Mouse (Mus musculus) hindbrain, embryonic 10.5 days (tissue): ENCODE measurements around the gene 2810004N23Rik. TPM values are rescaled to one million over a fixed set of nuclear protein-coding genes. Genes with fewer than 3 reads are reported as not detected.

Source experiments
- DNase-seq: peaks from one replicate; pipeline ENCODE4 v3.0.0-alpha.2; 2017; ENCODE audit warnings: low spot score
- H3K27ac ChIP-seq: fragments of 300-500 bp; sonication (generic); 2 replicates; pipeline ENCODE4 v1.5.1; 2016; ENCODE audit warnings: mild to moderate bottlenecking, moderate library complexity
- H3K27me3 ChIP-seq: fragments of 300-500 bp; sonication (generic); 2 replicates; pipeline ENCODE4 v1.6.1; 2016; ENCODE audit warnings: mild to moderate bottlenecking; ENCODE audit not compliant: poor library complexity, insufficient read depth, severe bottlenecking
- H3K36me3 ChIP-seq: fragments of 300-500 bp; sonication (generic); 2 replicates; pipeline ENCODE4 v1.6.1; 2016; ENCODE audit warnings: mild to moderate bottlenecking, moderate library complexity
- H3K4me1 ChIP-seq: fragments of 300-500 bp; sonication (generic); replicated peaks from 2 replicates; pipeline ENCODE4 v1.6.1; 2016; ENCODE audit warnings: mild to moderate bottlenecking
- H3K4me3 ChIP-seq: fragments of 300-500 bp; sonication (generic); 2 replicates; pipeline ENCODE4 v1.5.1; 2016; ENCODE audit warnings: mild to moderate bottlenecking, moderate library complexity
- H3K9me3 ChIP-seq: fragments of 300-500 bp; sonication (generic); 2 replicates; pipeline ENCODE4 v1.6.1; 2016; ENCODE audit warnings: mild to moderate bottlenecking, moderate library complexity
- WGBS: fragments of 180-500 bp; shearing (Covaris S2); methylation state at CpG from one replicate; pipeline ENCODE4 v1.1.7; 2016; 5-methylcytosine and 5-hydroxymethylcytosine counted together
- polyA plus RNA-seq: library from polyadenylated mRNA; unstranded; fragments of >200 nt; fragmentation: Nextera tagmentation; extraction: Ambion mirVana; gene quantifications from 2 replicates; pipeline ENCODE4 v1.2.1, GENCODE M21; 2016

Gene 2810004N23Rik
- polyA plus RNA-seq = 51.4 and 71.3 TPM in 2 replicates

DNA sequence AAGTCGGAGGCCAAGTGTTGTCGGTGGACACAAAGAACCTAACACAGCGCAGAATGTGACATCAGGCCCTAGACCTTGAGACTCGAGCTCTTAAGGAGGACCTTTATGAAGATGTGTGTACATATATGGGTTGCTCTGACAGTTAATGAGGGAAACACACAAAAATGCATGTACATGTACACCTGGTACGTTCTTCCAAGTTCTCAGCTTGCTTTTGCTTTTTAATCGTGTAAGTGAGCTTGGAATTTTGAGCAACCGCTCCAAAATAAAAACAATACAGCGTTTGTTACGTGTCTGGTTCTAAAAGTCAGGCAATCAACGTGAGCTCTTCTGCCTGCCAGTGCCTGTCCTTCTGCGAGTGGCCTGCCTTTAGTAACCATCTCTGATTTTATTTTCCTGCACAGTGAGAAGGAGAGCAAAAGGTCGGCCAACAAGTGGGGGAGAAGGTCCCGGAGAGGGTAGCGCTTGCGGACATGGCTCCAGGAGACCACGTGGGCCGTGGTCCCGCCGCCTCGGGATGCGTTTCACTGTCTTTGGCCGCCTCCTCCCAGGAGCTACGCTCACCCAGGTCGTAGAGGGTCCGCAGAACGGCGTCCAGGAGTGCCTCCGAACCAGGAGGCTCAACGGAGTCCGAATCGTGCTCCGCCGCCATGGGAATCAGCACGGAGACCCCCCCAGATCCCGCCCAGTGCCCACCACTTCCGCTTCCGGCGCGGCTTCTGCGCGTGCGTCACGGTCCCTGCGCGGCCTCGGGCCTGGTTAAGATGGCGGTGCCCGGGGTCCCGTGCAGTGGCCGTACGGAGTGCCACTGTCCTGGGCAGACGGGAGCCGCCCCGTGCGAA lies at the start of gene 2810004N23Rik, which contains the start of gene Gnpat:
Gene 2810004N23Rik, minus strand, starts transcription at position 800 of the 842 bp plus-strand sequence.
Gene Gnpat, plus strand, starts transcription at position 713 of the 842 bp plus-strand sequence.
- peak; percentile 96 for DNase-seq
- Histone ChIP-seq H3K36me3 (peaks cover 60% of the 10 kb centered on the region), H3K27ac (peak within 1 kb of the TSS; percentile 99), H3K4me3 (peak within 1 kb of the TSS; percentile 87), H3K9me3 (no peaks in the 10 kb centered on the region), H3K4me1 (peaks cover 25% of the 10 kb centered on the region), H3K27me3 (no peaks in the 10 kb centered on the region)
- WGBS = 2% methylated on average over 55 of the region's 55 CpGs

DNA sequence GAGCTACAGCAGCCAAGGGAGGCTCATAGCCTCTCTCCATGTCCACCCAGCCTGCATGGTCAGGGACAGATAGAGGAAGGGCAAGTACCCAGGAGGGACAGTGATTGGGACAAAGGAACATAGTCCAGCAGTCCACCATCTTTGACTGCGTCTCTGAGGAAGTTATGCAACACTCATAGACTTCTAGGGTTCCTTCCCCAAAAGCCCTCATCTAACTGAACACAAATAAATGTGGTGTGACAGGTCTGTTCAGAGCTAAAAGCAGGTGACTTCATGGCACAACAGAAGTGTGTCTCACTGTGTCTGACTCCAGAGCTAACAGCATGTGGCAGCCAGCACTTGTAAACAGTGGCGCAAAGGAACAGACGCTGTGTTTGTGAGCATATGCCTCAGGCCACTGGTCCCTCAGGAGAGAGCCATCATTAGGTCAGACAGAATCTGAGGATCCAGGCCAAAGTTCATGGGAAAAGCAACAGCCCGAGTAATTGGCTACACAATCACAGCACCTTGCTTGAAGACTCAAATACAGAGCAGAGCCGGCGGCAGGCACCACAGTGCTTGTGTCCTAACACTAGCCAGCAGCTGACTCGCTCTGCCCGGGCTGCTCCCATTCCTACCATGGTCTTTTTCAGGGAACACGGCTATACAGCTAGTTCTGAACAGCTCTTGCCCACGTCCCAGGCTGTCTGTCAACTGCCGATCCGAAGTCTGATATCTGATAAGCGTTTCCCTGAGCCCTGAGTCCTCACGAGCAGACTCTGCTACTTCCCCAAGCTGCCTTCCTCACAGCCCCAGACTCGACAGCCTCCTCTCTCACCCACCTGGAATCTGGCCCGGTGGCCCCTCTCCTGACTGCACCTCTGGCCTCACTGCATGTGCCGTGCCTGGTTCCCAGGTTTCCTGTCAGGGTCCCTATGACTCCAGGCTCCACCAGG lies 49.3 kb upstream of the 2810004N23Rik start:
- Histone ChIP-seq H3K4me3 (no peak overlapping the region), H3K9me3 (0 out of 2 replicates have a peak, but pooled peaks cover 4% of the 10 kb centered on the region), H3K27me3 (no peaks in the 10 kb centered on the region), H3K4me1 (peaks cover 8% of the 10 kb centered on the region; the same call in 1 of the 2 replicates), H3K27ac (no peak overlapping the region), H3K36me3 (peaks cover 91% of the 10 kb centered on the region)
- WGBS = 78% methylated on average over 17 of the region's 17 CpGs
- no peak for DNase-seq

DNA sequence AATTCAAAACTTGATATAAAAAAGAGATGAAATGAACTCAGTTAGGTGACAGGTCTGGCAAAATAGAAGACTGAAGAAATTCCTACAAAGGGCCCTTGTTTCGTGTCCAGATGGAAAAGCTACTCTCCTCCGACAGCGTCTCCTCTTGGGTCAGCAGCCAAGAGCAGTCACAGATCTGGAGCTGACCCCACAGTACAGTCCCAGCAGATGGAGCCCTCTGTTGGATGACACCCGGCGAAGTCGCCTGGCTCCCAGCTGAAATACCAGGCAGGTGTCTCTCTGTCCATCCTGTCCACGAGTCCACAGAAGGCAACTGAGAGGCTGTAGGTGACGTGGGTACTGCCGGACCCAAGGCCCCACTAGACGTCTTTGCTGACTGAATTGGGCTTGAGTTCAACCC lies 47.4 kb upstream of the 2810004N23Rik start:
- no peak overlapping the region for H3K27ac ChIP-seq
- 0 out of 2 replicates have a peak, but pooled peaks cover 4% of the 10 kb centered on the region for H3K9me3 ChIP-seq
- DNase-seq = no peak
- H3K36me3 ChIP-seq = peaks cover 100% of the 10 kb centered on the region
- H3K4me3 ChIP-seq = no peak overlapping the region
- 86% methylated on average over 10 of the region's 10 CpGs for WGBS
- peaks cover 8% of the 10 kb centered on the region; the same call in 1 of the 2 replicates for H3K4me1 ChIP-seq
- no peaks in the 10 kb centered on the region for H3K27me3 ChIP-seq

DNA sequence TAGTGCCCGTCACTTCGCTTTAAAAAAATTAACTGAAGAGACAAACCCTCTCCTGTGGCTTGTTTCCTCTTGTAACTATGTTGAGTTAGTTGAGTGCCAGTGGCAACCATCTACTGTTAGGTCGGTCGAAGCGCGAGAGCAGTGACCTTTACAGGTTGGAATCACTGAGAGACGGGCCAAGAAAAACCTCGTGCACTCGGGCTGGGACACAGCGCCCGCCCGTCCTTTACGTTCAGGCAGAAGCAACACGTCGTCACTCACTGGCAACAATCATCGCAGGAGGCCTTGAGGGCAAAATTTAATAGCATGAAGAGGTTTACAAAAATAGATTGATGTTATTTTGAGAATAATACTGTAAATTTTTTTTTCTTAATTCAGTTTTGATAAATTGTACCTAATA lies 47.0 kb upstream of the 2810004N23Rik start:
- Histone ChIP-seq H3K27ac (no peak overlapping the region), H3K4me1 (peaks cover 8% of the 10 kb centered on the region; the same call in 1 of the 2 replicates), H3K27me3 (no peaks in the 10 kb centered on the region), H3K36me3 (peaks cover 100% of the 10 kb centered on the region), H3K4me3 (no peak overlapping the region), H3K9me3 (0 out of 2 replicates have a peak, but pooled peaks cover 4% of the 10 kb centered on the region)
- no peak for DNase-seq
- WGBS = 93% methylated on average over 16 of the region's 16 CpGs

DNA sequence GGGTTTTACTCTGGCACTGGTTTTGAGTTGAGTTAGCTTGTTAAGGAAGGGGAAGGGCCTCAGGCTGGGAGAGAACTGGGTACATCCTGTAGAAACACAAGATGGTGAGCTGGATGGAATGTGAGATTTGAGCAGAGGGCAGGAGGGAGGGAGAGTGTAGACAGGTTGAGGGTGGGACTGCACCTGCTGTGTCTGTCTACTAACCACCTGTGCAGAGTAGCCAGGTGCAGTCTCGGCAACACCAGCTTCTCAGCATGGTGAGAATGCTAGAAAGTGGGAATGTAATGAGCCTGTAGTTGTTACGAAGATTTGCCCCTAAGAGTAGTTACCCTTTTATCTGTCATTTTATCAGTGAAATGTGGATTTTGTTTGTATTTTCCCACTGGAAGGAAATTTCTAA lies 42.6 kb upstream of the 2810004N23Rik start:
- Histone ChIP-seq H3K4me3 (no peak overlapping the region), H3K9me3 (no peaks in the 10 kb centered on the region), H3K36me3 (peaks cover 94% of the 10 kb centered on the region), H3K27ac (no peak overlapping the region), H3K27me3 (no peaks in the 10 kb centered on the region), H3K4me1 (no peaks in the 10 kb centered on the region)
- WGBS = 86% methylated on average over 2 of the region's 2 CpGs
- DNase-seq = no peak

DNA sequence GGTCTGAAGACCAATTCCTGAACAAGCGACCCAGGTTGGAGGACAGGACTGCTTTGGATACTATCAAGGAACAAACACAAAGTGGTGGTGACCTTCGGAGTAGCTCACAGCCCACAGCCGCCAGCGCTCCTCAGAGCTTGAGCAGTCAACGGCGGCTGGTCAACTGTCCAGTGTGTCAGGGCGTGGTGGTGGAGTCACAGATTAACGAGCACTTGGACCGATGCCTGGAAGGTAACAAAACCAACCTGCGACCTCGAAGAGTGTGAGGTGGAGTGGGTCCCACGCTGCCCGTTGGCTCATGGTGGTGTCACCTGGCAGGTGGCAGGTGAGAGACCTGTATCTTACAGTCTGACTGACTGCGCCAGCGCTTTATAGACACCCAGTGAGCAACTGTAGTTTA lies 40.3 kb upstream of the 2810004N23Rik start:
- peaks cover 90% of the 10 kb centered on the region for H3K36me3 ChIP-seq
- H3K27ac ChIP-seq = no peak overlapping the region
- 96% methylated on average over 15 of the region's 15 CpGs for WGBS
- H3K4me1 ChIP-seq = peaks cover 8% of the 10 kb centered on the region
- no peaks in the 10 kb centered on the region for H3K27me3 ChIP-seq
- no peak overlapping the region for H3K4me3 ChIP-seq
- no peak for DNase-seq
- no peaks in the 10 kb centered on the region for H3K9me3 ChIP-seq

DNA sequence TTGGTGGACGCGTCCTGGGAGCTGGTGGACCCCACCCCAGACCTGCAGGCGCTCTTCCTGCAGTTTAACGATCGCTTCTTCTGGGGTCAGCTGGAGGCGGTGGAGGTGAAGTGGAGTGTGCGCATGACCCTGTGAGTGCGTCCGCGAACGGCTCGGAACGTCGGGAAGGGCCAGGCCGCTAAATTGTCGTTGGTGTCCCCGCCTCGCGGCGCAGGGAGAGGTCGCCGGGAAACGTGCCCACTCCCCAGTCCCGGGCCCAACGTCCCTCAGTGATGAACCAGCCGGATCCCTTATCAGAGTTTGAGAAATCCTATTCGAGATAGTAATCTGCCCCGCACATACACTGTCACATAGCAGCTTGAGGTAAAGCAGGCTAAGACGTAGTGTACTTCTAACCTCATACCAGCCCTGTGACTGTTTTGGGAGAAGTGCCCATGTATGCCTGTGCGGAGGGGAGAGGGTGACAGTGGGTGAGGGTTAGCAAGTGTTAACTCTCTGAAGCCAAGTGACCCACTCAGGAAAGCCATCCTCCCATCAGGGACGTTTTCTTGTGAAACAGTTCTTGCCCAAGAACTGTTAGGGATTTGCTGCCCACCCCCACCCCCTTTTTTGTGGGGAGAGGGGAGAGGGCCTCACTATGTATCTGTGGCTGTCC lies 35.5 kb upstream of the 2810004N23Rik start:
- Histone ChIP-seq H3K9me3 (no peaks in the 10 kb centered on the region), H3K4me3 (peak overlapping the region; percentile 99), H3K27me3 (no peaks in the 10 kb centered on the region), H3K4me1 (peaks cover 30% of the 10 kb centered on the region), H3K27ac (peak overlapping the region; percentile 86), H3K36me3 (peaks cover 73% of the 10 kb centered on the region)
- 6% methylated on average over 31 of the region's 31 CpGs for WGBS
- no peak for DNase-seq

DNA sequence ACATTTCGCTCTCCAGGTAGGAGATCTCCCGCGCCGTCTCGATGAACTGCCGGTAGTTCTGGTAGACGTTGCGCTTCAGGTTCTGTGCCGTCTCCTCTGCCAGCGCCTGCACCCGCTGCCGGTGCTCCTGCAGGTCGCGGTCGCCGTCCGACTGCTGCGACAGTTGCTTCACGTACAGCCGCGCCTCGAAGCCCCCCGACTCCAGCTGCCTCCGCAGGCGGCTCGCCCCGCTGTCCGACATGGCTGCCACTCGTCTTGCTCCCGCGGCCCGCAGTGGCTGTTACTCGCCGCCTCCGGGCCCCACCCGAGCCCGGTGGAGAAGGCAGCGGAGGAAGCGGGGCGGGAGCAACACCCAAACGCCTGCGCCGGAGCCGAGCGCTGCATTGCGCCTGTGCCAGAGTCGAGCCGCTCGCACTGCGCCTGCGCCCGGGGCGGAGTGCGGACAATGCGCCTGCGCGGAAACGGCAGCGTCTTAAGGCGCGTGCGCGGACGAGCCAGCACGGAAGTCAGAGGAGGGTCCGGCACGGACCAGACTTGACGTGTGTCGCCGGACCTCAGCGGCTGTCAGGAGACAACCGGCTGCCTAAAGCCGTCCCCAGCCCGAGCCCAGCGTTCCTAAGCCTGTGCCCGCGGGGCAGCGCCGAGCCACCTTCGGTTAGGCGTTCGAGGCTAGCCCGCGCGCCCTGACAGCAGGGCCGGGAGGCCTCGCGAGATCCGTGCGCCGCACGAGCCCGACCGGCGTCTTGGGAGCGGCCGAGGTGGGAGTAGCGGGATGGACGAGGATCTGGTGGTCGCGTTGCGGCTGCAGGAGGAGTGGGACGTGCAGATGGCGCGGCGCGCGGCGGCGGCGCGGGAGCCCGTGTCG lies 34.7 kb upstream of the 2810004N23Rik start, which contains the start of the genes Exoc8 and Sprtn:
Gene Exoc8, minus strand, starts transcription at position 320 of the 865 bp plus-strand sequence.
Gene Sprtn, plus strand, starts transcription at position 501 of the 865 bp plus-strand sequence.
- DNase-seq = peak; percentile 98
- H3K27ac ChIP-seq = peak within 1 kb of the TSS; percentile 86
- H3K4me1 ChIP-seq = peaks cover 30% of the 10 kb centered on the region
- WGBS = under 1% methylated on average over 114 of the region's 114 CpGs
- no peaks in the 10 kb centered on the region for H3K27me3 ChIP-seq
- H3K9me3 ChIP-seq = no peaks in the 10 kb centered on the region
- peaks cover 73% of the 10 kb centered on the region for H3K36me3 ChIP-seq
- peak within 1 kb of the TSS; percentile 99 for H3K4me3 ChIP-seq

DNA sequence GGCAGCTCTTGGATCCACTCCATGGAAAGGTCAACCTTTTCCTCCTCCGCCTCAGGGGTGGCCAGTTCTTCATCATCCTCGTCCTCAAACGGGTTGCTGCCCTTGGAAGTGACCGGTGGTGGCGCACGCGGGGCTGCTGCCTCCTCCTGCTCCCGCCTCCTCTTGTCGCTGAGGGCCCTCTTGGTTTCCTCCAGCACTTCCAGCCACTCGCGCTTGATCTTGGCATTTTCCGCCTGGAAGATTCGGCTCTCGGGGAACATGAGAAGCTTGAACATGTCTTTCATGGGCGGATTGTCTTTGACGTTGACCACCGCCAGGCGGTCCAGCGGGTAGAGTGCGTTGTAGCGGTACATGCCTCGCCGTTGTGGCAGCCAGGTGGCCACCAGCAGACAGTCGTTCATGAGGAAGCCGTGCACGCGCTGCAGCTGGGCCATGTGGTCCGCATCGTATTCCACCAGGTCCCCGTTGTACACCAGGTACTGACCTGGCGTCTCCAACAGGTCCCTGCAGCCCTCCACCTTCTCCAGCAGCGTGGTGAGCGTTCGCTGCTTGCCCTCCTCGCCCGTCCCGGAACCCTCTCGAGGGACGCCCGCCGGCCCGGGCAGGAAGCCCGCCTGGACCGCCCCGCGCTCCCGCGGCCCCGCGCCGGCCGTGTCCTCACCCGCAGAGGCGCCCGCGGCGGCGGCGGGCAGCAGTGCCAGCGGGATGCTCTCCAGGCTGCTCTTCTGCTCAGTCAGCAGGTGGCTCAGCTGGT lies 33.9 kb upstream of the 2810004N23Rik start:
- H3K9me3 ChIP-seq = no peaks in the 10 kb centered on the region
- H3K4me1 ChIP-seq = peaks cover 30% of the 10 kb centered on the region
- H3K36me3 ChIP-seq = peaks cover 73% of the 10 kb centered on the region
- peak overlapping the region; percentile 99 for H3K4me3 ChIP-seq
- WGBS = 2% methylated on average over 60 of the region's 60 CpGs
- no peaks in the 10 kb centered on the region for H3K27me3 ChIP-seq
- peak overlapping the region; percentile 86 for H3K27ac ChIP-seq
- DNase-seq = peak; percentile 76

DNA sequence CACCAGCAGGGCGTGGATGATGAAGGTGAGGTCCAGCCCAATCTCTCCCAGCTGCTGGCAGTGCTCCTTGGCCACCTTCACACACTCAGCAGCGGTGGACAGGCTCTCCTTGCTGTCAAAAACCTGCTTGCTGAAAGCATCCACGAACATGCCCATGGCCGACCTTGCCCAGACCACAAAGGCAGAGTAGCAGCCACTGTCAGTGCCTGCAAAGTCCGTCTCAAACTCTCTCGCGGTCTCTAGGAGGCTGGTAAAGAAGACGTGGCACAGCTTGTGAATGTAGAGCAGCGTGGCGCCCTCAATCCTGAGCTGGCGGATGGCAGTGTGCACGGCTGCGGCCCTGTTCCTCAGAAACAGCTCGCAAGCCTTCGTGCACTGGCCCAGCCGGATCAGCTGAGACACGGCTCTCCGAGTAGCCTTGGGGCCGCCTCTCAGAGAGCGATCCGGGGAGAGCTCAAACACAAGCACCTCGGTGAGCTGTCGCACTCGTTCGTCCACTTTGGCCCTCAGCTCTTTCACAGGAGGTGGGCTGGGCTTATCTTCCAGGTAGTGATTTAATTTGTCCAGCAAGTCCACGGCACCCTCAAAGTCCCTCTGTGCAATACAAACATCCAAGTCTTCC lies 33.2 kb upstream of the 2810004N23Rik start:
- Histone ChIP-seq H3K36me3 (peaks cover 75% of the 10 kb centered on the region), H3K27me3 (no peaks in the 10 kb centered on the region), H3K4me3 (peak overlapping the region; percentile 99), H3K27ac (no peak overlapping the region; the same call in 1 of the 2 replicates), H3K4me1 (peaks cover 30% of the 10 kb centered on the region), H3K9me3 (no peaks in the 10 kb centered on the region)
- no peak for DNase-seq
- WGBS = 88% methylated on average over 26 of the region's 26 CpGs
